Mouse (Mus musculus) naive thymus-derived CD4-positive, alpha-beta T cell, adult 5 months (primary cell): ENCODE measurements around the gene Smim26. TPM values are rescaled to one million over a fixed set of nuclear protein-coding genes. Genes with fewer than 3 reads are reported as not detected.

Experiments
- polyA plus RNA-seq: library from polyadenylated mRNA; unstranded; fragments of 100-300 nt; shearing (Covaris generic); gene quantifications from one replicate; pipeline ENCODE4 v1.2.1, GENCODE M21; 2017

Smim26 gene
- 12.4 TPM for polyA plus RNA-seq

GRCm38 (mm10) chr2:144593951-144594651 lies at the start of gene Smim26:
Gene Smim26 (plus strand): TSS chr2:144594054.

DNA sequence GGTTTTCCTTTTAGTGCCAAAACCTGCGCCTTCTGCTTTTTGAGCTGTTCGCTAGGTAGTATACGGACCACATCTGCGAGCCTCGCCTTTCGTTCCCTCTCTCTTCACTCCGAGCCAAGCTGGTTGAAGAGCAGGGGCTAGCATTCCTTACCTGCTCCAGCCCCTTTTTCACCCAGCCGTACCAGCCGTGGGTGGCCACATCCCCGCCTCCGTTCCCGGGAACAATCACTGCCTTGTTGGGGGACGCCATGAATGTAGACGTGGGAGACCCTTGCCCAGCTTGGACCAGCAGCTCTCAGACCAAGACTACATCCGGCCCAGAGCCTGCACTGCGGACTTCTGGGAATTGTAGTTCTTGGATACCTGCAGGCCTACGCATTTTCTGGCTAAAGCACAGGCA lies 43.3 kb upstream of the Smim26 start, which contains the start of gene Rbbp9:
TSS of gene Rbbp9 (minus strand) at position 341 of the 400 bp plus-strand sequence.

DNA sequence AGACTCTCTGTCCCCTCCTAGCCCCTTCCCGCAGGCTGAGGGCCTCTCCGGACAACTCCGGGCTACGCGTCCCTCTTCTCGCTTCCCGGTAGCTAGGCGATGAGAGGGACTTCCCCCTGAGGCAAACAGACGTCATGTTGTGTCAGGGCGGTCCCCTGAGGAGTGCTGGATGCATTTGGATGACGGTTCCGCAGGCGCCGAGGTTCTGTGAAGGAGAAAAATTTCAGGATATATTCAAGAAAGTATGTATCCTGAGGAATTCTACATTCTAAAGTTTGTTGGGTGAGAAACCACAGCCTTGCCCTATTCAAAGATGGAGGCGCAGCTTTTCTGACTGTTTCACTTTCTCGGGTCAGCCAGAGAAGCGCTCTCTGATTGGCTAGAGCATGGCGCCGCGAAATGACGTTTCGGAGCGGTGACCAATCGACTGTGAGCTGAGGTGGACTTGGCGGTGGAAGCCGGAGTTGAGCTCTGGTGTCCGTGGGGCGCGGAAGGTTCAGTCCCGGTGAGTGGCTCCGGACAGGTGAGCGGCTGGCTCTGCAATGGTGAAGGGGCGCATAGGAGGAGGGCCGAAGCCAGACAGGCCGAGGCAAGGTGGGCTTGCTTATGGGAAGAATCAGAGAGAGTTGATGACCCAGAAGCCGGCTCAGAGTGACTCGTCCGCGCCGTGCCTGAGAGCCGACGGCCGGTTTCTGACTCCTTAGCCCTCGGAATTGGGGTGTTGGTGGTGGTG lies 37.9 kb upstream of the Smim26 start, which contains the start of gene Sec23b:
TSS of gene Sec23b (plus strand) at position 410 of the 733 bp plus-strand sequence.

GRCm38 (mm10) chr2:144599831-144600687 lies 6.2 kb downstream of the Smim26 start, which contains the start of gene Dtd1:
Gene Dtd1 (plus strand): TSS chr2:144599897.

Other genes starting within 250 kb of the Smim26 start
- 35.3 TPM for gene Kat14, start 225.1 kb upstream of the Smim26 start, polyA plus RNA-seq
- not detected for gene Pet117, start 225.1 kb upstream of the Smim26 start, polyA plus RNA-seq
- 0.12 TPM for gene Dzank1, start 66.6 kb upstream of the Smim26 start, polyA plus RNA-seq
- gene Polr3f, start 66.3 kb upstream of the Smim26 start, polyA plus RNA-seq, result 21.8 TPM
- gene Rbbp9, start 43.2 kb upstream of the Smim26 start, polyA plus RNA-seq, result 4.5 TPM
- 74.5 TPM for gene Sec23b, start 37.8 kb upstream of the Smim26 start, polyA plus RNA-seq
- 57.0 TPM for gene Dtd1, start 5.8 kb downstream of the Smim26 start, polyA plus RNA-seq
- not detected for gene Scp2d1, start 229.6 kb downstream of the Smim26 start, polyA plus RNA-seq